Mouse (Mus musculus) B cell, adult 2 months (primary cell): ENCODE data around the gene Nucb2.

ENCODE experiments used
- DNase-seq, 2 experiments: peaks; one replicate each; pipeline ENCODE4 v3.0.0; 2022

The Nucb2 gene

DNA sequence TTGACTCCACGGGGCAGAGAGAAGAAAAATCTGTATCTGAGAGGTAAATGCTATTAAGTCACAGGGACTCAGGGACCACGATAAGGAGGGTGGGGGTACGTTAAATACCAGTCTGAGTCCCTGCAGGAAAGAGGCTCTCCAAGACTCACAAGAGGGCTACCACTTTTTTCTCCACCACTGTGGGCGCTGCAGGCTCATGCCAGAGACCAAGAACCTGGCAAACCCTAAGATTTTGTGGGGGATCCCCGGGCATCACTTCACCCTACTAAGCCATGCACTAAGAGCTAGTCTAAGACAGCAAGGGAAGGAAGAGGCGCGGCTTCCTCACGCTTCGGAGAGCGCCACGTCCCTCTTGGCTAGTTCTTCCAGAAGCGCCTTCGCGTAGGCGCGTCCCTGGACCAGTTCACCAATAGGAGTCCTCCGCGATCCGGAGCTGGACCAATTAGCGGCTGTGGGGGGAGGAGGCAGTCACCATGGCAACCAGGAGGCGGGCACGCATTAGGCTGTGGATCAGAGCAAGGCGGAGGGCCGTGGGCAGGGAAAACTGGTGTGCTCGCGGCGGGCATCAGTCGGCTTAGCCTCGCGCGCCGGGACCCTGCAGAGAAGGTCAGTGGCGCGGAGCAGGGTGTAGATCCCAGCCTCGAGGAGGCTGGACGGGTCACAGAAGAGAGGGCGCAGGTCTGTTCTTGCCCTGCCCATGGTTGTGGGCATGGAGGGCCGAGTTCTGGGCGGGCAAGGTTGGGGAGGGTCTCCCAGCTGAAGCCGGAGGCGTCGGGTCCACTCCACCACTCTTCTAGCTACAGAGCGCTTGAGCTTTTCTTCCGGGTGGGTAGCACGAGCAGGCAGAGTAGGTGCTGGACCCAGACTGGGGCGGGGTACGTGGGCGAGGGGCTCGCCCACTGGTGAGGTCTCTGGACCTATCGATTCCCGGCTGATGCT, at the start of gene Nucb2:
Gene Nucb2 (plus strand): TSS at position 491 of the 939 bp plus-strand sequence.
- peak; percentile 97 to 99 for DNase-seq

DNA sequence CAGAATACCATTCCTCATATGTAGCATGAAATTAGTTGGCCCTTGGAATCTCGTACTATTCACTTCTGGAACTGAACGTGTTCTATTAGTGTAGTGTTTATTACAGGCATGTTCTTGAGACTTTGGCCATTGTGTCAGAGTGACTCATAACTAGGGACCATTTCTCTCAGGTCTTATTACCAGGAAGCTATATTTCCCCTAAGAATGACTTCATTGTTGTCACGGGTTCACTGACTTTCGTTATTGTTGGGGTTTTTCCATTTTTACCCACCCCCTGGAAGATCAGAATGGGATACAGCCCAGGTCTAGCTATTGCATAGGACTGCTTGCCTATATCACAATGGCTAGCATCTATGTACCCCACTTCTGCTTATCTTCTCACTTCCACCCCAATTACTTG, 47.2 kb upstream of the Nucb2 start:
- DNase-seq, result no peak

DNA sequence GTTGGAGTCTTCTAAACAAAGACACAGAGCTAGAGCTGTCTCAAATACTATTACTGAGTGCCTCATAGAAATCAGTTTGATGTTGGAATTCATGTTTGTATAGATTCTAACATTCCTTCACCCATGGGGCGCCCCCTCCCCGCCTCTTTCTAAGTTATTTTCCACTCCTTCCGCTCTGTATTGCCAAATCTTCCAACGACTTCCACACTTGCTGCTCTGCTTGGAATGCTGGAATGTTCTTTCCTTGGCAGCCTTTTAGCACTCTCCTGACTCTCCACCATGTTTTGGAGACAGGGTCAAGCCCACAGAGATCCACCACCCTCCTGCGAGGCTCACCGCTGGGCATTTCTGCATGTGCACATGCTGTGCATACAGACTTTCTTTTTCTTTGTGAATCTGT, 46.8 kb upstream of the Nucb2 start:
- no peak for DNase-seq

DNA sequence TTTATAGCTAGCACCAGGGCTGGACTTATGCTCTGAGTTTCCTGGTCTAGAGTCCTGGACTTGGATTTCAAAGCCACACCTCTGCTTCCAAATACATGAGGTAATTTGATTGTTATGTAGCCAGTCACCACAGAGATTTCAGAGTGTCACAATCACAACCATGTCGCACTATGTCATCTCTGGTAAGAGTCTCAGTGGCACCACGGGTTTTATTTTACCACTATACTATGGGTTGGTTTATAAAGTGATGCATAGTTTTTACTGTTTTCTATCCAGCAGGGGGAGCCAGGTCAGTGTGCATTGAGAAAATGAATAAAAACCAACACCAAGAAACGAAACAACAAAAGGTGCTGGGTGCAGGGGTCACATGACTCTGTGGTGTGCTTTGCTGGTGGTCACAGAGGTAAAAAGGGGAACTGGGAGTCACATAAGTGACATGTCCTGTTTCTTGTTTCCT, 45.2 kb upstream of the Nucb2 start:
- peak; percentile 76 to 81 for DNase-seq

GRCm38 (mm10) chr7:116462114-116462513, 42.1 kb upstream of the Nucb2 start:
- DNase-seq, result no peak

GRCm38 (mm10) chr7:116475836-116476235, 28.3 kb upstream of the Nucb2 start:
- no peak for DNase-seq

- DNase-seq, result peak; percentile 49 to 51
Observed at GRCm38 (mm10) chr7:116476264-116476663, 27.9 kb upstream of the Nucb2 start.

DNA sequence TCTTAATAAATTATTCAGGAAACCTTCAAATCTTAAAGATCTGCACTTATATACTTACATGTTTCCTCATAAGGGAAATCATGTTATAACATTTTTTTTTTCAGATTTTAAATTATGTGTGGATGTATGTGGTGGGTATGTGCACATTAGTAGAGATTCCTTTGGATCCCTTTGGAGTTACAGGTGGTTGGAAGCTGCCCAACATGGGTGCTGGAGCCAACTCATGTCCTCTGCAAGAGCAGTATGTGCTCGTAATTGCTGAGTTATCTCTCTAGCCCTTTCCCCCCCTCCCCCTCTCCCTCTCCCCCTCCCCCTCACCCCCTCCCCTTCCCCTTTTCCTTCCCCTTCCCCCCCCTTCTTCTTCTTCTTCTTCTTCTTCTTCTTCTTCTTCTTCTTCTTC, 21.1 kb upstream of the Nucb2 start:
- DNase-seq, result no peak

DNA sequence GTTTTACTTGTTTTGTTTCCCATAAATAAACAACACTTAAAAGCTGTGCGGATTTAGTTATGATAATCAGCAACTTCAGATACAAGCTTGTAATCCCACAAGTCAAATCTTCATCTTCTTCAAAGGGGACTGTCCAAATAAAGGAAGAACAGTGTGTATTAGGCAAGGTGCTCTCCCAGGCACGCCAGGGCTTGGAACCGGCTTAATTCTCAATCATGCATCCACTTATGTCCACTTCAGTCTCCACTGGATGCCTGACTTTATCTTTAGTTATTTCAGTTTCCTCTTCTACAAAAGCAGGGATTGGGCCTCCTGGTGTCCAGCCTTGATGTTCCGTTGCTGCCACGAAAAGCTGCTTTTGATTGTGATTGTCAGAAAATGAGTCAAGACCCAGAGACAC, 20.4 kb upstream of the Nucb2 start:
- no peak for DNase-seq

DNA sequence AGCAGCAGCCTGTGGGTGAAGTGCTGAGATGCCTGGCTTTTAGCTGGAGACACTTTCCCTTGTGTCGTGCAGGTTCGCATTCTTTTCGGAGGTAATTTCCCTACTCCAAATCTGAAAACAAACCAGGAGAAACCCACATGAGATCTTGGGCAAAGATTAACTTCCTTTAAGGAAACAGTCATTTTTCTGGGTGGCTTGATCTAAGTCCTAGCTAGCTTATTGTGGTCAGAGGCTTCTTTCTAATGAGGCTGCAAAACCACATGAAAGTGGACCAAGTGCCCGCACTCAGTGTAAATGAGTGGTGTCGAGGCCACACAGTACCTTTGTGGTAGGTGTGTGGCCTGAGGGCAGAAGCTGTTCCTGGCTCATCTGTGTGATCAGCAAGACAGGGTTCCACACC, 20.0 kb upstream of the Nucb2 start:
- DNase-seq, result no peak

DNA sequence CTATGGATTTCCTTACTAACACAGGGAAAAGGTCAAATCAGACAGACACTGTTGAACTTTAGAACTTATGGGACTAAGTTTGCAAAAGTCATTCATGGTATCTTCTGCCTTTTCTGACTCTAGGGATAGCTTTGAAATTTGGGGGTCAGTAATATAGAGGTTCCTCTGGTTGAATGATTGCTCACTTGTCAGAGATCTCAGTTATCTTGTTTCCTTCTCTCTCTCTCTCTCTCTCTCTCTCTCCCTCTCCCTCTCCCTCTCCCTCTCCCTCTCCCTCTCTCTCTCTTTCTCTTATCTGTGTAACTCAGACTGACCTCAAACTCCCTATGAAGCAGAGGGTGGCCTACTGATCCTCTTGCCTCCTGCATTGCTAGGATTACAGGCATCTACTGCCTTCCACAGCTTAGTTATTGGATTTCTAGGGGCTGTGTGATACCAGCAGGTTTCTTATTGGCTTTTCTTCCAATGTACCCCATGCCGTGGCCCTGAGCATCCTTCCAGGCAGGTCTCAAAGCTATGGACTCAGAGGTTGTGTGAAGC, 19.0 kb upstream of the Nucb2 start:
- no peak for DNase-seq

DNA sequence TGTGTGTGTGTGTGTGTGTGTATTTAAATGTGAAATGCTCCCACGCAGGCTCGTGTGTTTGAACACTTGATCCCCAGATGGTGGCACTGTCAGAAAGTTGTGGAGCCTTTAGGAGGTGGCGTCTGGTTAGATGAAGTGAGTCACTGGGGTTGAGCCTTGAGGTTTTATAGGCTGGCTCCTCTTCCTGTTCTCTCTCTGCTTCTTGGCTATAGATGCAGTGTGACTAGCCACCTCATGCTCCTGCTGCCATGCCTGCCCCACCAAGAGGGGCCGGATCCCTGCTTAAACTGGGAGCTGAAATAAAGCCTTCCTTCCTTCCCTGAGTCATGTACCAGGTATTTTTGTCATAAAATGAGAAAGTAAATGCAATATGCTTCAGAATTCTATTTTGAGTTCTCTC, 13.1 kb upstream of the Nucb2 start:
- DNase-seq, result peak in 1 of 2 experiments; percentile 9

DNA sequence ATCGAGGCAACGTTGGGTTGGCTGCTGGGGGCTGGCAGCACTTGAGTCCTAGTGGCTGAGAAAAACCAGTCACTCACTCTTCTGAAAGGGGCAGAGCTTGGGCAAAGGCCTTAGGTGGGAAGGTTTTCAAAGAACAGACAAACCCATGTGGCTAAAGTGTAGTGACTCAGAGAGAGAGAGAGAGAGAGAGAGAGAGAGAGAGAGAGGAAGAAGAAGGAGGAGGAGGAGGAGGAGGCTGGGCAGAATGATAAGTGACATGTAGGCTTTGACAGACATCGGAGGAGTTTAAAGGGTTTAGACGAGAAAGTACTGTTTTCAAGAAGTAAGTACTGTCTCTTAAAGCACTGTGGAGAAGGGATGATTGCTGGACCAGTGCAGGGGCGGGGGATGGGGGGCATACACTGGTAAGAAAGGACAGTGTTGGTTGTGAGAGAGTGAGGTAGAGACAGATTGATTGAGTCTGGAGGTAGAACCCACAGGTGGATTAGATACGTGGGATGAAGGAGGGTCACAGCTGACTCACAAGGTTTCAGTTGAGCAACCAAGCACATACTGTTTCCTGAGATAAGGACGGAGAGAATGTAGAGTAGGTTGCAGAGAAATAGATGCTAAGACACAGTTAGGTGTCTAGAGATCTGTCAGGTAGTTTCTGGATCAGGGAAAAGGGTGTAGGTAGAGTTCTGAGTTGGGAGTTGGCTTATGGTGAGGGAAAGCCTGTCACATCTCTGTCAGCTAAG, 10.7 kb upstream of the Nucb2 start:
- DNase-seq, result no peak

DNA sequence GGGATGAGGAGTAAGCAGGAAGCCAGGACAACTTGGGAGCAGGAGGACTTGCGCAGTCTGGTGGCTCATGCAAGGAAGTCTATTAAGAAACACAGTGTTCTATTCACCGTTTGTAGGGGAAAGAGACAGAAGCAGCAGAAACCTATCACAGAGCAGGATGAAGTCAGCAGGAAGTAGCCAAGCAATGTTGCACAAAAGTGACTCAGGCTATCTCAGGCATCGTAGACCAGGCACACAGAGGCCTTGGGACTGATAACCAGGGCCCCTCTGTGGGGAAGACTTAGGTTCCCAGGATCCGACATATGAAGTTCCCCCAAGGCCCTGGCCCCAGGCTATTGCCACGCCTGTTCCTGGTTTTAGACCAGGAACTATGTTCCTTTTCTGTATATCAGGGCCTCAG, 9.6 kb upstream of the Nucb2 start:
- DNase-seq, result no peak

DNA sequence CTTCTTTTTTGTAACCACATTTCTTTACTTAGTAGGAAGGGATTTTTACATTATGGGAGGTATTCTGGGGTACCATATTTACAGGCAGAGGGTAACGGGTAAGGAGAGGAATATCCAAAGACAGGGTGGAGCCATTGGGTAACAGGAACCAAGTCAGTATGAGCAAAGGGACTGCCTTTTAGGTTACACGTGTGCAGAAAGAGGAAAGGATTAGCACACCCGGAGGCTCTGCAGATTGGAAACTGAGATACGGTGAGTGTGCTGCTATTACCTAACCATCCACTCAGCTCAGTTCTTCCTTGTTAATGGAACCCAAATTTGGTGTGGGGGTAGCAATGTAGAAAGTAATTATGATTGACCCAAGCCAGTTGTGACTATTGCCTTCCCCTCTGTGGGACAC, 7.4 kb upstream of the Nucb2 start:
- no peak for DNase-seq

DNA sequence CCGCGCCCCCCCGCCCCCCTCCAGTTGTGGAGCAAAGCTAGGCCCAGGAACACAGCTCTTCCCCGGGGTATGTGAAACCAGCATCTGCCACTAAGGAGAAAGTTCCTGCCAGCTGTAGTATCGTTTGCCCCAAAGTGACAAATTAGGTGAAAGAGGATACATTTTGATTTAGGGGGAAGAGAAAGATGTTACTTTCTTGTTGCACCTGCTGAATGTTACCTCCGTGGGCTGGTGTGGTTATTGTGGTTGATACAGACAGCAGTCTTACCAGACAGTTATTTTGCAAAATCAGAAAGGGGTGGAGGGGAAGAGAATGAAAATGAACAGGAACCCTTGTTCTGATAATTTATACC, 625 bp downstream of the Nucb2 start:
- DNase-seq, result peak; percentile 32 to 39

DNA sequence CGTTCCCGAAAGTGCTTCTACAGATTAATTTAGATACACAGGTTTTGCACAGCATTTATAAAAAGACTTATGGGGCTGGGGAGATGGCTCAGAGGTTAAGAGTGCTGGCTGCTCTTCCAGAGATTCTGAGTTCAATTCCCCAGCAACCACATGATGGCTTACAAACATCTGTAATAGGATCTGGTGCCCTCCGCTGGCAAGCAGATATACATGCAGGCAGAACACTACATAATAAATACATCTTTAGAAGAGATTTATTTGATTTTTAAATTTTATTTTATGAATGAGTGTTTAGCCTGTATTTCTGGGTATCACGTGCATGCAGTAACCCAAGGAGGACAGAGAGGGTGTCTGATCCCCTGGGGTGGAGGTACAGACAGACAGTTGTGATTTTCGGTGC, 9.9 kb downstream of the Nucb2 start:
- peak; percentile 50 to 56 for DNase-seq

GRCm38 (mm10) chr7:116514546-116514945, 10.4 kb downstream of the Nucb2 start:
- DNase-seq, result no peak

DNA sequence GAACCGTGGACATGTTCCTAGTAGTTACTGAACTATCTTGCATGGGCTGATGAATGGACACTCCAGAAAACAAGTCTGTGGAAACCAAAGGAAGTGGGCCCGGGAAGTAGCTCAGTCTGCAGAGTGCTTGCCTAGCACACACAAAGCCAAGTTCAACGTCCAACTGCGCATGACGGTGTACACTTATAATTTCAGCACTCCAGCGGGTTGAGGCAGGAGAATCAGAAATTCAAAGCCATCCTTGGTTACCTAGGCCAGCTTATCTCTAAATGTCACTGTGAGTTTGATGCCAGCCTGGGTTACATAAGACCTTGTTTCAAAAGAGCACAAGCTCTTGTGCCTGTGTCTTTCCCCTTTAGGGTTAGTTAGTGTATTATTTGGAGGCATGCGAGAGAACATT, 10.9 kb downstream of the Nucb2 start:
- DNase-seq, result no peak

GRCm38 (mm10) chr7:116515514-116516135, 11.5 kb downstream of the Nucb2 start:
- no peak for DNase-seq

- no peak for DNase-seq
Observed at GRCm38 (mm10) chr7:116517240-116517639, 13.1 kb downstream of the Nucb2 start.

- no peak for DNase-seq
Observed at GRCm38 (mm10) chr7:116518155-116518554, 14.0 kb downstream of the Nucb2 start.

DNA sequence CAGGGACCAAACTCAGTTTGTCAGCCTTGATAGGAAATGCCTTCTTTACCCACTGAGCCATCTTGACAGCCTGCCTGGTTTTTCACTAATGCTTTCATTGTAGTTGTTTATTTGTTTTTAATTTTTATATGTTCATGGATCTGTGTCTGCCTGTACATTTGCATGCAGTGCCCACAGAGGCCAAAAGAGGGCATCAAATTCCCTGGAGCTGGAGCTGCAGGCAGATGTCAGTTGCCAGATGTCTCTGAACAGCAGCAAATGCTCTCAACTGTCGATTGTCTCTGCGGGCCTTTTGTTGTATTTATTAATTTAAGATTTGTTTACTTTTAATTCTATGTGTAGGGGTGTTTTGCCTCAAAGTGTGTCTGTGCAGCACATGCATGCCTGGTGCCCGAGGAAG, 15.6 kb downstream of the Nucb2 start:
- peak; percentile 30 to 34 for DNase-seq
